Mouse (Mus musculus): ENCODE results near the gene Poldip3.

Gene Poldip3

DNA sequence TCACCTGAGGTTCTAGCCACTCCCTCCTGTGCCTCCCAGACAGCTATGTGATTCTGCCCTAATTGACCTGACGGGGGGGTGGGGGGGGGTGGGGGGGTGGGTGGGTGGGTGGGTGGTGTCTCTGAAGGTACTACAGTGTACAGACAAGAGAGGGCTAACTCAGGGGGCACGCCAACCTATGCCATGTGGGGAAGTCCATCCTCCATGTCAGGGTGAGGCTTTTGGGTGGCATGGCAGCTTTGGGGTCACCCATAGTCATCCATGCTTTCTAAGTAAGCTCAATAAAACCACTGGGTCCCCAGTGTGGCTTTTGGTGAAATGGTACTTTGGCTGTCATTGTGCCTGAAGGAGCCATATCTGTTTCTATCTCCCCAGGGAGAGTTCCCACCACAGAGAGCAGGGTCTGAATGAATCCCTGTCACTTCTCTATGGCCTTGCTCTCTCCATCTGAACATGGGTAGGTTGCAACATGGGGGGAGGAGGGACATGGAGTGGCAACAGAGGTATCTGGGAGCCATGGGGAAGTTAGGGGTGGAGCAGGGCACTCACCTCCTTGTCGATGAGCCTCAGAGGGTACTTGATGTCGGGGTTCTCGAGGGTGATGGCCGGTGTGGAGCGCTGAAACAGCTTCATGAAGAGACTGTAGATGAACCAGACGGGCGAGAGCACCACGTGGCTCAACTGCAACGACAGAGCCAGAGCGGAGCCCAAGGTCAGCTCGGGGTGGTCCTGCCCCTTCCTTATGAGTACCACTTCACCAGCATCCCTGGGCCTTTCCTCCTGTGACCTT, 16.5 kb upstream of the Poldip3 start:
- in situ Hi-C loops (cut with MboI; ENCODE audit: low sequenced_read_pairs) = no loop called here

DNA sequence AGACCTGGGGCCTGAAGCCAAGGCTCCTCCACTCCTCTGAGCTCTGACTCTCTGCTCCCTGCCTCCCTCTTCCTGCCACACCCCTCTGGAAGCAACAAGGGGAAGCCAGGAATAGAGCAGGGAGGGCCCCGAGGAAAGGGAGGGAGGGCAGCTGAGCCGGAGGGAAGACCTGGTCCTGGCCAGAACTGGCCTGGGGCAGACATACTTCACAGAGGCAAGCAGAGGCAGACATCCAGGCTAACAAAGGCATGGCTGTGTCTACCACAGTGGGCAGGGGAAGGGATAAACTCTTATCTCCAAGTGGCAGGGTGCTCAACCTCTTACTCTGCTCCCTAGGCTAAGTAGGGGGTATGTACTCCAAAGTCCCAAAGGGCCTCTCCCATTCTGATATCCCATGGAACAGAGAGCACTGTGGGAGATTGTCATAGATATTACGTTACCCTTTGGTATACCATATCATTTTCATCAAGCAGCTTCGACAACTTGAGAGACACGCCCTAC, 15.8 kb upstream of the Poldip3 start:
- in situ Hi-C loops (cut with MboI; ENCODE audit: low sequenced_read_pairs) = no loop called here

- in situ Hi-C loops (cut with MboI; ENCODE audit: low sequenced_read_pairs) = no loop called here
Measured at GRCm38 (mm10) chr15:83162818-83163485, 13.8 kb upstream of the Poldip3 start.

DNA sequence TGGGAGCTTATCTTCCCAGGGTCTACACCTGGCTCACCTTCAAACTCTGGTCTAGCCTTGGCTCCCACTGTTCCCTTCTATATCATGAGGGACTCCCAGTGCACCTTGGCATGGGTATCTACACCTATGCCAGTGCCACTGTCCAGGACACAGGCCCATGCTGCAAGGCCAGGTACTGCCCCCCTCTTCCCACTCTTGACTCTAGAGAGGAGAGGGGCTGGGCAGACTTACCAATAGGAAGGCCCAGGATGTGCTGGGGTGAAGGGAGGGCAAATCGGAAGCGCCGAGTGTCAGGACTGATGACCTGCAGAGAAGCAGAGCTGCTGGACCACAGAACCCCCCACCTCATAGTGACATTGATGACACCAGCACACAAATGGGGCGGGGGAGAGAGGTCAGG, 12.8 kb upstream of the Poldip3 start:
- in situ Hi-C loops (cut with MboI; ENCODE audit: low sequenced_read_pairs) = no loop called here

DNA sequence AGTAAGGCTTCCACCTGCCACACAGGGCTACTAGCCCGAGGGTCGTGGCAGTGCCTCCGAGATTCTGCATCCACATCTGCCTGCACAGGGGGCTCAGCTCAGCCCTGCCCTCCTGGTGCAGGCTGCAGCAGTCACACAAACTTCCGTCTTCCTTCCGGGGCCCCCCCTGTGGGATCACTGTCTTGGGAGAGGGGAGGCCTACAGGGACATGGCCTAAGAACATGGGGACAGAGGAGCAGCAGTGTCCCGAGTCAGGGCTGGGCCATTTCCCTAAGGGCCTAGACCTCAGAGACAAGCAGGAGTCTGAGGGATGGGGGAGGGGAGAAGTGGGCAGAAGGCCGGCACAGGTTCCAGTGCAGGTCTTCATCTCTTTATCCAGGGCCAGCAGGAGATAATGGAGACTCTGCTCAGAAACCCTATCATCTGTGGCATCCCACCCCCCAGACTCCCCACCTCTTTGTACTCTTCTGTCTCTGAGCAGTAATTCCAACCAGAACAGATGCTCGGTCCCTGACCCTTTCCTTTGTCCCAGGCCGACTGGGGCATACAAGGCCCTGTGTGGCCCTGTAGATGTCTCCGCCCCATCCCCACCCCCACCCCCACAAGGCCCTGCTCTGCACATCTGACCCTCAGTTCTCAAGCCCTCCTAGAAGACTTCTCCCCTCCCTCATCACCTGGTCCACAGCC, 12.0 kb upstream of the Poldip3 start:
- in situ Hi-C loops (cut with MboI; ENCODE audit: low sequenced_read_pairs) = no loop called here

GRCm38 (mm10) chr15:83160561-83160960, 11.4 kb upstream of the Poldip3 start:
- in situ Hi-C loops (cut with MboI; ENCODE audit: low sequenced_read_pairs) = no loop called here

DNA sequence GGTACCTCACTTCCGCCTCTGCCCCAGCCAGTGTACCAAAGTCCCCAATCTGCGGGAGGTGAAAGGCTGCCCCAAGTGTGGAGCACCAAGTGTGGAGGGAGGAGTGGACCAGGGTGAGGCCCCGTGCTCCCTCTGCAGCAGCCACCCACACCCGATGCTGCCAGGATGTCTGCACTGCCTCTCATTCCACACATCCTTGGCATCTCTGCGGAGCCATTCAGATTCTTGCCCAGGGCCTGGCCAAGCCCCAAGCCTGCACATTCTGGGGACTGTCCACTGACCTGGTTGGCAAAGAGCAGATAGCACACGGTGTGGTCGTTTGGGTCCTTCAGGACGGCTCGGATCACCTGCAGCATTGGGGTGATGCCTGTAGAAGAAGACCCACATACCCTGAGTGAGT, 10.6 kb upstream of the Poldip3 start:
- in situ Hi-C loops (cut with MboI; ENCODE audit: low sequenced_read_pairs) = no loop called here

DNA sequence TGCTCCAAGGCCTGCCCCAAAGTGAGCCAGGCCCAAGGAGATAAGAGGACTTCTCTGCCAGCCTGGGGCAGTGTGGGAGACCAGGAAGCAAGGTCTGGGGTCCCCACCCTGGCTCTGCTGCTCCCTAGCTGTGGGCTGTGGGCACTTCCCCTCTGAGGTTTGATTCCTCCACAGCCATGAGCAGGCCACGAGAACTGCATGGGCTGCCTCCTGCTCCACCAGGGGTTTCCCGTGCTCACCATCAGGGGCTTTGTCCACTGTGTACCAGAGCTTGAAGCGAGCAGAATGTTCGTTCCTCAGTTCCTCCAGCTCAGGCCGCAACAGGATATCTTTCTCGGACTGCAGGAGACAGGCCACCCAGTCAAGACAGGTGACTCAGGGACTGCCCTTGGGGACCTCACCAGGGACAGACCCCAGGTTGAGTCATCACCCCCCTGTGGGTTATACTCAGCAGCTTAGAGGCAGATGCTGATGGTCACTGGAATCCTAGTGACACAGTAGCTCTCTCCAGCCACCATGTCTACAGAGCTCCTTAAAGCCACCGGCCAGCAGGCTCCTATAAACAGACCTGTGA, 9.5 kb upstream of the Poldip3 start:
- in situ Hi-C loops (cut with MboI; ENCODE audit: low sequenced_read_pairs) = no loop called here

DNA sequence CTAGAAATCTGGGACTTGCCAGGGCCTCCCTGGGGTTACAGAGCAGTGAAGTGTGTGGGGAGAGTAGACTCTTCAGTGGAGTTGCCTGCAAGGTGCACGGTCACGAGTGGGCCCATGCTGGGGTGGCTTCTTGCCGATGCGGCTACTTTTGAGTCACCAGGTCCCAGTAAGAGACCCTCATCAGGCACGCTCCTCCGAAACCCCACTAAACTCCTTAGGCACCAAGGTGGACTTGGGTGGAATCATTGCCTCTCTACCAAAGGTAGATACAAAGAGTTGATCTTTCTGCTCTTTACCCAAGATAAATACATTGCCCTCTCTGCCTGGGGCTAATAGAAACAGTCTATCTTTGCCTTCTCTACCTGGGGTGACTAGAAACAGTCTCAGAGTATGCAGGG, 8.5 kb upstream of the Poldip3 start:
- in situ Hi-C loops (cut with MboI; ENCODE audit: low sequenced_read_pairs) = no loop called here

DNA sequence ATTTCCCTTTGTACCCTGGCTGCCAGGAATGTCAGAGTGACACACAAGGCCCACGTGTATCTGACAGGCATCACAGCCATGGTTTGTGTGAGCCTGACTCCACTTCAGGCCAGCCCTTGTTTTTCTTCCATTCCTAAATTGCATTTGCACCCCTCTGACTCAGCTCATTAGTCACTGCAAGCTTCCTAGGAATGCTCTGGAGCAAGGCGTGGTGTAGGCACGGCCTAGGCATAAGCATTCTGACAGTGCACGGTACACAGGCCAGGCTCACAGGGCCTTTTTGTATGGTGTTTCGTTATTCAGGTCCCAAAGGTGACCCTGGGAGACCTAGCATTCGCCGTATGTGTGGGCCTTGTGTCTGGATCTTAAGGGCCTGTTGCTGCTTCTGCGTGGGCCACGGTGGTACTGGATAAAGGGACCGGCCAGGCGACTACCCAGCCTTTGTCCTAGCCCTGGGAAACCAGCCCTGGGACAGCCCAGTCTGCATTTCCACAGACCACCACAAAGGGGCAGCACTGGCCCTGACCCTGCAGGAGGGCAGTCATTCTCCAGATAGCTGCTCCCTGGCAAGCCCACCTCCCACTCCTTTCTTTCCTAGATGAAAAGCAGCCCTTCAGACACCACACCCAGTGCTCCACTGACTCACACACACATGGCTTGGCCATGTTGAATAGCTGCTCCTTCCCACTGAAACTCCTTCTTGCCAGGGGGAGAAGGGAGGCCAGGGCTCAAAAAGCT, 7.9 kb upstream of the Poldip3 start:
- in situ Hi-C loops (cut with MboI; ENCODE audit: low sequenced_read_pairs) = no loop called here

DNA sequence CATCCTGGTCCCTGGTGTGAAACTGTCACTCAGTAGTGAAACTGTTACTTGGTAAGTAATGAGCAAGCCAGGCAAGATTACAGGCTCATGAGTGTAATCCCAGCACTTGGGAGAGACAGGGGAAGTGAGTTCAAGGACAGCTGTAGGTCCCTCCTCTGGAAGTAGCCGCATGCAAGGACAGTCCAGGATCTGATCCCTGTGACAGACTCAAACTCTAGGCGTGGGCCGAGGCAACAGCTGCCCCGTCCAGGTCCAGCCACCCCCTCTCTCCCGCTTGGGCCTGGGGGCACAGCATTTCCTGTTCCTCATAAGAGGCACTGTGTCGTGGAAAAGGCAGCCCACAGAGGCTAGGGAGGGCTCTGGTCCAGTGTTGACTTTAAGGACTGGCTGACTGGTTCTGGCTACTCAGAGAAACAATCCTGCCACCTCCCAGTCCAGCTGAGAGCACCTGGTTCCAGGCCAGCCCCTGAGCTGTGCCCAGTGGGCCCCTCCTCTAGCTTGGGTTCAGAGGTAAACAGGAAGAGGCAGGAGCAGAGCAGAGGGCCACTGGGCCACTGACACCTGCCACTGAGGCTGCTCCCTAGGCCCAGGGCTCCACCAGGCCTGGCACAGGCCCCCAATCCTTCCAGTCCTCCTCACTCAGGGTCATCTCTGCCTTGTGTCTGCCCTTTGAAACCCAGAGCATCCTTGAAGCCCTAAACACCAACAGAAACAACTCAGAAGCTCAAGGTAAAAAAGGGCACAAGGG, 6.7 kb upstream of the Poldip3 start:
- in situ Hi-C loops (cut with MboI; ENCODE audit: low sequenced_read_pairs) = no loop called here

DNA sequence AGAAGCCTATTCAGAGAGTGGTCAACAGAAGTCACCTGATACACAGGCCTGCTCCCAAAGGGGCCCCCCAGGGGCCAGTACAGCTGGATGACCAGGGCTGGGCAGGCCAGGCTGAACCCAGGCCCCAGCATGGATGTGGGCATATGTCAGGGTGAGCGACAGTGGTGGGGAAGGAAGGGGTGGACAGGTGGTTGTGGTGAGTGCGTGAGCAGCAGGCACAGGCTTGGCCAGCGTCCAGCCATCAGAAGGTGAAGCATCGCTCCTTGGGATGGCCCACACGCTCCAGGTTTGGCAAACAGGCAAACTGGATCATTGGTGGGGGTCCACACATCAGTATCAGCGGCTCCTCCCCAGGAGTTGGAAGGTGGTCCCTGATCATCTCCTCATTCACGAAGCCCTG, 5.1 kb upstream of the Poldip3 start:
- in situ Hi-C loops (cut with MboI; ENCODE audit: low sequenced_read_pairs) = no loop called here

DNA sequence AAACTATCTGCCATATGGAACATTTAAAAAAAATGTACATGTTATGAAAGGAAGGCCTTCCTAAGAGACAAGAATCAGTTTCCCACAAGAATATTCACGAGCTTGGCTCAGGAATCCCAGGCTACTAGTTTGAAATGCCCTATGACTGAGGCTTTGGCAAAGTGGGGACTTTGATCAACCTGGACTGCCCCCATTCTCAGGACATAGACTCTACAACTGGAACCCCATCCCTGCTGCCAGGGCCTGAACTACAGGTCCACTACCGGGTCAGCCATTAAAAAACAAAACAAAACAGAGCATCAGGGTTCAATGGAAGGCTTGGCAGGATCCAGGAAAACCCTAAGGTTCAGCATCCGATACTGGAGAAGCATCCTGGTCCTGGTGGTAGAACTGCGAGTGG, 1.5 kb upstream of the Poldip3 start:
- in situ Hi-C loops (cut with MboI; ENCODE audit: low sequenced_read_pairs) = no loop called here

GRCm38 (mm10) chr15:83150073-83150442, 874 bp upstream of the Poldip3 start:
- in situ Hi-C loops (cut with MboI; ENCODE audit: low sequenced_read_pairs) = no loop called here

- in situ Hi-C loops (cut with MboI; ENCODE audit: low sequenced_read_pairs) = no loop called here
Measured at GRCm38 (mm10) chr15:83148801-83149195, 386 bp downstream of the Poldip3 start.

DNA sequence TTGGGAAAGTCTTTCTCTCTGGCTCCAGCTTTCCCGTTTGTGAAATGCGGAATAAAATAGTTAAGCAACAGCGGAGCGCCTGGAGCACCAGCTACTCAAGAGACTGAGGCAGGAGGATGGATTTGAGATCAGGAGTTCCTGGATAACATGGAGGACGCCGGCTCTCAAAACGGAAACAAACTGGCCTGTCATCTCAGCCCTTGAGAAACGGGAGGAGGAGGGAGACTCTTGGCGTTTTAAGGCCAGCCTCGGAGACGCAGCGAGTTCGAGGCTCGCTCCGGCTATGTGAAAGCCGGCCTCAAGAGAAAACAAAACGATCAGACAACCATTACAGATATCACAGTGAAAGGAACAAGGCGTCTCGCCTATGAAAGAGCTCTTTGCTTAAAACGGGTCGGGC, 789 bp downstream of the Poldip3 start:
- in situ Hi-C loops (cut with MboI; ENCODE audit: low sequenced_read_pairs) = no loop called here

DNA sequence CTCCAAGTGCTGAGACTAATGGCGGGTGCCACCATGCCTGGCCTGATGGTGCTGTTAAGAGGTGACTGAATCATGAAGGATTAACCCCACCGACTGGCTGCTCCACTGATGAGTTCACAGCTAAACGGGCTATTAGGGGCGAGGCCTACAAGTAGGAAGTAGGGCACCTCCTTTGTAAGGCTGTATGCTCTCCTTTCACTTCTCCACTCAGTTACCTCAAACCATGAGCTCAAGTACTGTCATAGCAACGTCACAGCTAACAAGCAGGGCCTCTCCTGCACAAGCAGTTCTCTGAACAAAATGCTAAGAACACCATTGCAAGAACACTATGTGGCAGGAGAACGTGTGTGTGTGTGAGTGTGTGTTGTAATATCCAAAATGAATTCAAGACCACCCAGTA, 3.6 kb downstream of the Poldip3 start:
- in situ Hi-C loops (cut with MboI; ENCODE audit: low sequenced_read_pairs) = no loop called here

DNA sequence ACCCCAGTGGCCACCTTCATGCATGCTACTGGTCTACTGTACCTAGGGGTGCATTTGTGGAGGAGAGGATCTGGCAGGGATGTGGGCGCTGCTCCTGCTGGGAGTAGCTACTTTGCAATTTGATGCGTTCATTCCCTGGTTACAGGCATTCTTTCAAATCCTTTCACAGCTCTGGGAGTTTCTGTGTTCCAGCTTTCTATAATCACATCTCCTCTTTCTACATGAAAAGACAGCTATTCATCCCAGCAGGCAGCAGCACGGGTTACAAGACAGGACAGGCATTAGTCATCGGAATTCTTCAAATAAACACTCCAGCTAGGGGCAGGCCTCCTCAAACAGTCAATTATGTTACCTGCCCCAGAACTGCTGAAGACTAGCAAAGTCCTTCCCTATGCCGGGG, 6.3 kb downstream of the Poldip3 start:
- in situ Hi-C loops (cut with MboI; ENCODE audit: low sequenced_read_pairs) = no loop called here

GRCm38 (mm10) chr15:83135654-83136053, 13.5 kb downstream of the Poldip3 start:
- in situ Hi-C loops (cut with MboI; ENCODE audit: low sequenced_read_pairs) = no loop called here

- in situ Hi-C loops (cut with MboI; ENCODE audit: low sequenced_read_pairs) = no loop called here
Measured at GRCm38 (mm10) chr15:83134671-83135070, 14.5 kb downstream of the Poldip3 start.
